Mouse (Mus musculus): Measurements from ENCODE around the gene Rcc1.

DNA sequence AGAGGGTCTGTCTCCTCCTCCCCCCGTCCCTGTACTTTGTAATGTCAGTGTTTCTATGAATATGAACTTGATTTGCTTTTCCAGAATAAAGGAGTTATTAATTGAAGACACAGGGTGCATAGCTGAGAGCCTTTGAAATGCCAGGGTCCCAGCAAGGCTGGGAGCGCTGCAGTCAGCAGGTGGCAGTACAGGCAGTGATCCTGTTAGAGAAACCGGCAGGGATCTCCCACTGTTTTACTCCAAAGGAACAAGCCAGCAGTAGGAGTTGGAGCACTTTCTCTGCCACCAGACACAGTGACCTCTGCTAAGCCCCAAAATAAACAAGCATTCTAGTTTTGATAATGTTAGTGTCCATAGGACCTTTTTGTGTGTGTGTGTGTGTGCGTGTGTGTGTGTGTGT, 60.4 kb downstream of the Rcc1 start:
- TF ChIP-seq CTCF (IDR thresholded peaks at IDR 0.05; ENCODE audit: insufficient read depth, low read length) (peak; percentile 68), POLR2A (IDR thresholded peaks at IDR 0.05; ENCODE audit: borderline replicate concordance, extremely low read depth, low read depth, low read length) (no peak)

Measured in lung, adult 2 months (tissue).